Mouse (Mus musculus) C2C12 (cell line): ENCODE data around the gene Rcc1l. TPM values are rescaled to one million over a fixed set of nuclear protein-coding genes. Genes with fewer than 3 reads are reported as not detected.
A peak's percentile ranks its signal among the peaks of the same experiment; 100 is the strongest.

Experiments used
- H3K27me3 ChIP-seq: one replicate; pipeline ENCODE4 v1.6.1; 2011; ENCODE audit not compliant: control insufficient read depth, insufficient read depth, insufficient read length
- H3K36me3 ChIP-seq: one replicate; pipeline ENCODE4 v1.6.1; 2011; ENCODE audit not compliant: control insufficient read depth, insufficient read depth
- H3K4me3 ChIP-seq: one replicate; pipeline ENCODE4 v1.5.1; 2011; ENCODE audit warnings: mild to moderate bottlenecking, control low read depth; ENCODE audit not compliant: poor library complexity, insufficient read depth, severe bottlenecking
- H3K79me2 ChIP-seq: one replicate; pipeline ENCODE4 v1.6.1; 2011; ENCODE audit not compliant: control insufficient read depth, insufficient read depth
- H3K79me3 ChIP-seq: one replicate; pipeline ENCODE4 v1.6.1; 2011; ENCODE audit warnings: low read depth, control low read depth
- H3ac ChIP-seq: one replicate; pipeline ENCODE3; 2011; ENCODE audit warnings: low read depth; ENCODE audit not compliant: control insufficient read depth, insufficient read length
- CEBPB ChIP-seq: IDR thresholded peaks from one replicate; pipeline ENCODE4 v1.6.1; 2011; ENCODE audit warnings: low read depth, mild to moderate bottlenecking, control low read depth, moderate library complexity
- CTCF ChIP-seq: IDR thresholded peaks from one replicate; pipeline ENCODE4 v1.5.1; 2011; ENCODE audit not compliant: control insufficient read depth, insufficient read depth, insufficient read length
- FOSL1 ChIP-seq: IDR thresholded peaks from one replicate; pipeline ENCODE4 v1.8.0; 2011; ENCODE audit warnings: mild to moderate bottlenecking, low read length; ENCODE audit not compliant: poor library complexity, insufficient read depth, severe bottlenecking
- MAX ChIP-seq: IDR thresholded peaks from one replicate; pipeline ENCODE4 v1.6.1; 2011; ENCODE audit warnings: mild to moderate bottlenecking, control low read depth
- MYOD1 ChIP-seq: IDR thresholded peaks from one replicate; pipeline ENCODE4 v1.6.1; 2011; ENCODE audit warnings: low read depth; ENCODE audit not compliant: control insufficient read depth, insufficient read length
- MYOG ChIP-seq: IDR thresholded peaks from one replicate; pipeline ENCODE4 v1.6.1; 2011; ENCODE audit not compliant: control insufficient read depth, insufficient read length; ENCODE audit errors: extremely low read depth
- USF1 ChIP-seq: IDR thresholded peaks from one replicate; pipeline ENCODE4 v1.6.1; 2011; ENCODE audit warnings: low read depth, mild to moderate bottlenecking, control low read depth, moderate library complexity
- polyA plus RNA-seq: library from polyadenylated mRNA; unstranded; fragments of >200 nt; fragmentation: generic; extraction: Trizol; gene quantifications from one replicate; pipeline ENCODE4 v1.2.1, GENCODE M21; 2012; ENCODE audit warnings: missing spikeins

The Rcc1l gene
- polyA plus RNA-seq, 1 experiment, result 28.8 TPM

DNA sequence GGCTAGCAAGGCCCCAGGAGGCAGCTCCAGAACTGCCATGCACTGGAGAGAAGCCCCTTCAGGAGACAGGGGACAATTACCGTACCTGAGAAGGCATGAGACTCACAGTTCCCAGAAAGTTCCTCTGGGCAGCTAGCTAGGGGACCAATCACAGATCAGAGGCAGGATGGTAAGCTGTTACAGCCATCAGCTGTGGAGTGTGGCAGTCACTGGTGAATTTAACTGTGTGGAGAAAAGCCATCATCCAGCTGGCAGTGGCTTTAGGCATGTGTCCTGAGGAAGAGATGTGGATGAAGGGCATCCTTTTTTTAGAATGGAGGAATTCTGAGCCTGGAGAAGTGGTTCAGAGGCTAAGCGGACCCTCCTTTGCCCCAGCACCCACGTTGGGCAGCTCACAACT is 56.4 kb downstream of the Rcc1l start:
- no peaks in the 10 kb centered on the region for H3K27me3 ChIP-seq
- TF ChIP-seq MYOG (no peak), MYOD1 (no peak), USF1 (no peak), CEBPB (no peak), MAX (no peak), FOSL1 (no peak)
- no peak overlapping the region for H3K4me3 ChIP-seq
- H3K79me3 ChIP-seq, result no peaks in the 10 kb centered on the region
- H3ac ChIP-seq, result no peak overlapping the region
- no peaks in the 10 kb centered on the region for H3K36me3 ChIP-seq
- no peaks in the 10 kb centered on the region for H3K79me2 ChIP-seq

DNA sequence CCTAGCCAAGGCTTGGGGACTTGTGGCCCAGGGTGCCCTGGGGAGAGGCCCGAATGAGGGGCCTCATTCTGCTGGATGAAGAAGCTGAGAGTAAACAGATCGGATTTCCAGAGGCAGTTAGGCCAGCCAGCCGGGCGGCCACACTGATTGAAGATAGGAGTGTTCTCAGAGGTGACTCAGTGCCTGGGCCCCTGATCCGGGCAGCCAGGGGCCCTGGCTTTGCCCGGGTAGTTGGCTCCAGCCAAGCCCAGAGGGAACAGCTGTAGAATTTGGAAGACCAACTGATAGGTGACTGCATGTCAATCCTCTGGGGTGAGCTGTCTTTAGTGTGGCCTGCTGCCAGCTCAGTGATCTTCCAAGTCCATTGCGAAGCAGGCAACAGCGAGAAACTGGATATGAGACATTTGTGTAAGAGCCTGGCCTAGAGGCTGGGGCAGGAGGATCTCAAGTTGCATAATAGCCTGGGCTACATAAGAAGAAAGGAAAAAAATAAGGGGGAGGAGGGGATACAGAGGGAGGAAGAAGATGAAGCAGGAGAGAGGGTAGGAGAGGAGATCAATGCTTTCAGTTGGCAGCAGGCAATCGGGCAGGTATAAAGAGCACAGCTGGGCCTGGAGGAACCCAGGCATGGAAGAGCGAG is 57.0 kb downstream of the Rcc1l start:
- Histone ChIP-seq H3K36me3 (no peaks in the 10 kb centered on the region), H3K4me3 (no peak overlapping the region), H3ac (no peak overlapping the region), H3K79me2 (no peaks in the 10 kb centered on the region), H3K79me3 (no peaks in the 10 kb centered on the region), H3K27me3 (no peaks in the 10 kb centered on the region)
- peak; percentile 74 for TF ChIP-seq MYOD1
- TF ChIP-seq MYOG, result no peak
- TF ChIP-seq CEBPB, result peak; percentile 69
- no peak for TF ChIP-seq CTCF
- TF ChIP-seq USF1, result no peak
- TF ChIP-seq FOSL1, result peak; percentile 7
- no peak for TF ChIP-seq MAX

DNA sequence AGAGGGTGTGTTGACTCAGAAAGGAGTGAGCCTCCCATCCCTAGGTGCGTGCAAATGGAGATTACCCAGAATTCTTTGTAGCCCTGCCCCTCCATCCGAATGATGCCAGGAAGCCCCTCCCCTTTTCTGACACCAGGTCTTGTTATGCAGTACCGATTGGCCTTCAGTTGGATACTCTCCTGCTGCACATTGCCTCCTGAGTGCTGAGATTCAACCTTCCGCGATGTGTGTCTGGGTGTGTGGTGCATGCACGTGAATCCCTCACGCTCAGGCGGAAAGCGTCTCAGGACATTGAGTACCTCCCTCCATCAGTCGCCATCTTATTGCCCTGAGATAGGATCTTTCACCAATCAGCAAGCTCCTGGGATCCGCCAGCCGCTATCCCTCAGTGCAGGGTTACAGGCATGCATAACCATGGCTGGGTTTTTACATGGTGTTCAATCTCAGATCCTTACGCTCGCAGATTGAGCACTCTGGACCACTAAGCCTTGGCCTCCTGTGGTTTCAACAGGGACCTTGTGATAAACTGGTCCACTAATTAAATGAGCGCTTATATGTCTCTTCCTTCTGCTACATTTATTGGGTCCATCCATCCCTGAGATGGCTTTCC is 57.7 kb downstream of the Rcc1l start:
- no peaks in the 10 kb centered on the region for H3K79me2 ChIP-seq

DNA sequence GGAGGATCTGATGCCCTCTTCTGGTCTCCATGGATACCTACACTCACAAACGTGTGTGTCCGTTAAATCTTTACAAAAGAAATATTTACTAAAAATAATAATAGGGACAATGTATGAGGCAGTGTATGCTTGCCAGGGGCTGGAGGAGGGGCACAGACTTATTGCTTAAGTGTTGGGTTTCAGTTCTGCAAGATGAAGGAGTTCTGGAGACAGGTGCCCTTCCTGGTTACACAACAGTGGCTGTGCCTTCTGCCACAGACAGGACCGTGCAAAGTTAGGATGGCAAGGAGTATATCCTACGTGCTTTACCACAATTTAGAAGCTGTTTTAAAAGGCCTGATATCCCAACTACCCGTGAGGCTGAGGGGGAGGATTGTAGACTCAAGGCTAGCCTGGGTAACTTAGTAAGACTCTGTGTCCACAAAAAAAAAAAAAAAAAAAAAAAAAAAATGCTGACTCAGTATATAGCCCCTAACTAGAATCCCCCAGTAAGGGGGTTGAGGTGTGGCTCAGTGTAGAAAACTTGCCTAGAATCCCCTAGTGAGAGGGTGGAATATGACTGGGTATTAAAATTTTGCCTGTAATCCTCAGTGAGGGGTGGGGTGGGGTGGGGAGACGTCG is 60.8 kb downstream of the Rcc1l start:
- TF ChIP-seq MYOD1 (no peak), MAX (no peak), USF1 (no peak), FOSL1 (no peak), MYOG (no peak), CEBPB (no peak), CTCF (no peak)
- no peaks in the 10 kb centered on the region for H3K79me2 ChIP-seq
- no peak overlapping the region for H3ac ChIP-seq
- H3K79me3 ChIP-seq, result no peaks in the 10 kb centered on the region
- no peaks in the 10 kb centered on the region for H3K27me3 ChIP-seq
- no peaks in the 10 kb centered on the region for H3K36me3 ChIP-seq
- no peak overlapping the region for H3K4me3 ChIP-seq

More for the DNA sequence above, 57.7 kb downstream of the Rcc1l start:
- no peak overlapping the region for H3ac ChIP-seq
- no peaks in the 10 kb centered on the region for H3K27me3 ChIP-seq
- no peak overlapping the region for H3K4me3 ChIP-seq
- no peaks in the 10 kb centered on the region for H3K79me3 ChIP-seq
- no peaks in the 10 kb centered on the region for H3K36me3 ChIP-seq
- TF ChIP-seq CTCF (no peak), MAX (no peak), USF1 (no peak), FOSL1 (no peak), MYOG (no peak), CEBPB (no peak), MYOD1 (no peak)

DNA sequence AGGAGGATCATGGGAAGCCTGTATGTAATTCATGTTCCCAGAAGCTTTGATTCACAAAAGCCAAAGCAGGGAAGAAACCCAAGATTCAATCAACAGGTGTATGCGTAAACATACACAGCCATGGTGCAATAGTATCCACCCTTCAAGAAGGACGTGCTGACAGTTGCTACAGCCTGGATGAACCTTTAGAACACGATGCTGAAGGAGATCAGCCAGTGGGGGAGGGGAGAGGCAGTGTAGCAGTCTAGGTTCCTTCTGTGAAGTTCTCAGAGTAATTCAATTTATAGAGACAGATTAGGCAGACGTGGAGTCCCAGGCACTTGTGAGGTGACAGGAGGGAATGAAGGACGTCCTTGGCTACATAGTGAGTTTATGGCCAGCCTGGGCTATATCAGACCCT is 61.6 kb downstream of the Rcc1l start:
- Histone ChIP-seq H3K79me3 (no peaks in the 10 kb centered on the region), H3K27me3 (no peaks in the 10 kb centered on the region), H3ac (no peak overlapping the region), H3K4me3 (no peak overlapping the region), H3K79me2 (no peaks in the 10 kb centered on the region), H3K36me3 (no peaks in the 10 kb centered on the region)
- TF ChIP-seq CEBPB (no peak), MYOD1 (no peak), FOSL1 (no peak), USF1 (no peak), MAX (no peak), CTCF (no peak), MYOG (no peak)
